Mouse (Mus musculus) heart, adult 2 months (tissue): ENCODE measurements around the gene Frmd5. TPM values are rescaled to one million over a fixed set of nuclear protein-coding genes. Genes with fewer than 3 reads are reported as not detected.

Experiments
- DNase-seq, 2 experiments: peaks; one replicate each; pipeline ENCODE4 v3.0.0; 2021
- H3K27ac ChIP-seq: fragments of 200-600 bp; 2 replicates; pipeline ENCODE4 v1.8.1; 2022
- H3K27me3 ChIP-seq: fragments of 200-500 bp; 2 replicates; pipeline ENCODE4 v1.6.1; 2012; ENCODE audit warnings: mild to moderate bottlenecking, low read length, inconsistent platforms, mixed read lengths; ENCODE audit not compliant: control insufficient read depth, insufficient read depth
- H3K36me3 ChIP-seq: fragments of 200-500 bp; 2 replicates; pipeline ENCODE4 v1.6.1; 2012; ENCODE audit warnings: low read length, inconsistent platforms; ENCODE audit not compliant: control insufficient read depth, insufficient read depth
- H3K4me1 ChIP-seq: fragments of 200-500 bp; 2 replicates; pipeline ENCODE4 v1.6.1; 2011; ENCODE audit warnings: low read length; ENCODE audit not compliant: control insufficient read depth, insufficient read depth
- H3K4me3 ChIP-seq: fragments of 200-600 bp; 2 replicates; pipeline ENCODE4 v1.8.1; 2022
- H3K79me2 ChIP-seq: fragments of 200-500 bp; replicated peaks from 2 replicates; pipeline ENCODE4 v1.6.1; 2012; ENCODE audit warnings: mild to moderate bottlenecking, inconsistent platforms, low read length, moderate library complexity, mixed read lengths; ENCODE audit not compliant: control insufficient read depth, insufficient read depth
- H3K9ac ChIP-seq: fragments of 200-500 bp; 2 replicates; pipeline ENCODE4 v1.6.1; 2012; ENCODE audit warnings: low read depth, mild to moderate bottlenecking, control low read depth, inconsistent platforms, low read length, mixed read lengths
- CTCF ChIP-seq: fragments of 200-600 bp; IDR thresholded peaks from 2 replicates; pipeline ENCODE4 v1.8.1; 2022; ENCODE audit warnings: antibody characterized with exemption, mild to moderate bottlenecking, moderate library complexity
- EP300 ChIP-seq: fragments of 200-500 bp; IDR thresholded peaks from 2 replicates; pipeline ENCODE4 v1.6.1; 2011; ENCODE audit warnings: low read depth, low read length, control low read depth; ENCODE audit not compliant: insufficient read depth
- POLR2A ChIP-seq: fragments of 200-500 bp; IDR thresholded peaks from 2 replicates; pipeline ENCODE4 v1.6.1; 2011; ENCODE audit warnings: mild to moderate bottlenecking, low read depth, low read length, control low read depth; ENCODE audit not compliant: insufficient read depth
- WGBS: fragments of 180-500 bp; shearing (Covaris S2); methylation state at CpG from one replicate; pipeline ENCODE4 v1.1.7; 2018; 5-methylcytosine and 5-hydroxymethylcytosine counted together
- intact Hi-C: fragments of 180-260 bp; cut with DNase I; formaldehyde crosslinking; loops from one replicate; pipeline ENCODE4 v1.15.1; 2025
- polyA plus RNA-seq: library from polyadenylated mRNA; depleted of rRNA; stranded (reverse); fragments of >200 nt; gene quantifications from 2 replicates; pipeline ENCODE4 v1.2.3, GENCODE M21; 2012
- total RNA-seq, 2 experiments: library from RNA; stranded (reverse); gene quantifications; 2 replicates each; pipeline ENCODE4 v1.2.3; 2021

The Frmd5 gene
- total and polyA plus RNA-seq, 3 experiments: 124 to 245 (median 197) TPM

DNA sequence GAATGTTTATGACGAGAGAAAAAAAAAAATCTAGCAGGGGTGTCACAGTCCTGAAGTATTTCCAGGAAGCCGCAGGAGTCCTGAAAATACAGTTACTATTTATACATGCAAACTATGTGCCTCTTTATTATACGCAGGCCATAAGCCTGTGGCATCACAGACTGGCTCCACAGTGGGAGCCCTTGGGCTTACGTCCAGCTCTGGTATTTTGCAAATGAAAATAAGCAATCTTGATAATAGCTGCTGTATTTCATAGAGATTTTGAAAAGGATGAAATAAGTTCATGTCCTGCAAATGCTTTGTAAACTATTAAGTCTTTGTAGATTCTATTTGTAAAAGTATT is 145.8 kb downstream of the Frmd5 start:
- intact Hi-C loops: no loop called here
- H3K79me2 ChIP-seq: no peaks in the 10 kb centered on the region
- DNase-seq: no peak
- H3K4me3 ChIP-seq: no peak overlapping the region
- no peaks in the 10 kb centered on the region for H3K4me1 ChIP-seq
- 61% methylated on average over 4 of the region's 4 CpGs for WGBS
- no peak overlapping the region for H3K9ac ChIP-seq
- H3K27ac ChIP-seq: no peak overlapping the region
- no peaks in the 10 kb centered on the region for H3K36me3 ChIP-seq
- no peaks in the 10 kb centered on the region for H3K27me3 ChIP-seq
- TF ChIP-seq POLR2A (no peak), CTCF (no peak), EP300 (no peak)

DNA sequence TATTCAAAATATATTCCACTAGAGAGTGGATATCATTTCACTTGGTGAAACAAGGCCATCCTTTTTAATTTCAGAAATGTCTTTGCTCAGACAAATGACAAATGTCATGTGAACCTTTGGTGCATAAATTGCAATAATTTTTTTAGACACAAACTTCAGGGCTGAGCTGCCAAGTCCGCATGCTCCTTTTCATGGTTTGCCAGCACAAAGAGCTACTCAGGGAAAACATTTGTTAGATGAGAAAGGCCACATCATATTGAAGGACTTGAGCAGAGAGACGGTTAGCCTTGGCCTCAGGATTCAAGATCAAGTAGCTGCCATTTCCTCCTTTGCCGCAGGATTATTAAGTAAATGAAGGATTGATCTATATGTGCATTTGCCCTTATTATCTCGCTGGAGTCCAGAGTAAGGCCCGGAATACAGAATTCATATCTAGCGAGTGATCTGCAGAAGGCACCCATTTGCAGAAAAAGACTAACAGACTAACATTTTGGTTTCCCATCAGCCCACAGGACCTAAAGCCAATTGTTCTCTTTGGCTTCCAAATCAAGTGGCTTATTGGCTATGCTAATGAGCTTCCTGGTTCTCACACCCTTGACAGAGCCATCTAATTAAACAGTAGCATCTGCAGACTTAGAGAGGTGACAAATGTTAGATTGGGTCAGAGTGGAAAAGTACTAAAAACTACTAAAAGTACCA is 146.3 kb downstream of the Frmd5 start:
- Histone ChIP-seq H3K27me3 (no peaks in the 10 kb centered on the region), H3K79me2 (no peaks in the 10 kb centered on the region), H3K9ac (no peak overlapping the region), H3K4me1 (no peaks in the 10 kb centered on the region), H3K27ac (no peak overlapping the region), H3K4me3 (no peak overlapping the region), H3K36me3 (no peaks in the 10 kb centered on the region)
- no peak for DNase-seq
- no peak for TF ChIP-seq POLR2A
- TF ChIP-seq EP300: no peak
- no peak for TF ChIP-seq CTCF
- 88% methylated on average over 6 of the region's 6 CpGs for WGBS
- intact Hi-C loops: no loop called here

DNA sequence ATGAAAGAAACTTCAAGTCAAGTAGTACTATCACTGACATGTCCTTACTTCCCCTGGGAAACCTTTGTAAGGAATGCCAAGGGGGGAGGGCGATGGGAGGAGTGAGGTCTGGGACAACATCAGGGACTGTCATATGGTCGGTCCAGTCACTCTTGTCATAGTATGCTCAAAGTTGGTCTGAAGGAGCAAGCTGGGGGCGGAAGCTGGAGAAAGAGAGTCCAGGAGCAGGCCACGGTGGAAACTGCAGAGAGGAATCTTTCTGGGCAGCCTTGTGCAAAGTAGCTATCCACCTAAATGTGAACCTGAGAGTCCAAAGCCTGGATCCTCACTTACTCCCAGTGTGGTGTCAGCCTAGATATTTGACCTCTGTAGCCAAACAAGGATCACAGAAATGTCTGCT is 147.5 kb downstream of the Frmd5 start:
- no peaks in the 10 kb centered on the region for H3K27me3 ChIP-seq
- H3K36me3 ChIP-seq: no peaks in the 10 kb centered on the region
- intact Hi-C loops: no loop called here
- TF ChIP-seq CTCF (no peak), POLR2A (no peak), EP300 (no peak)
- WGBS: 72% methylated on average over 4 of the region's 4 CpGs
- H3K4me1 ChIP-seq: no peaks in the 10 kb centered on the region
- no peak for DNase-seq
- no peaks in the 10 kb centered on the region for H3K79me2 ChIP-seq
- H3K9ac ChIP-seq: no peak overlapping the region
- no peak overlapping the region for H3K4me3 ChIP-seq
- no peak overlapping the region for H3K27ac ChIP-seq

DNA sequence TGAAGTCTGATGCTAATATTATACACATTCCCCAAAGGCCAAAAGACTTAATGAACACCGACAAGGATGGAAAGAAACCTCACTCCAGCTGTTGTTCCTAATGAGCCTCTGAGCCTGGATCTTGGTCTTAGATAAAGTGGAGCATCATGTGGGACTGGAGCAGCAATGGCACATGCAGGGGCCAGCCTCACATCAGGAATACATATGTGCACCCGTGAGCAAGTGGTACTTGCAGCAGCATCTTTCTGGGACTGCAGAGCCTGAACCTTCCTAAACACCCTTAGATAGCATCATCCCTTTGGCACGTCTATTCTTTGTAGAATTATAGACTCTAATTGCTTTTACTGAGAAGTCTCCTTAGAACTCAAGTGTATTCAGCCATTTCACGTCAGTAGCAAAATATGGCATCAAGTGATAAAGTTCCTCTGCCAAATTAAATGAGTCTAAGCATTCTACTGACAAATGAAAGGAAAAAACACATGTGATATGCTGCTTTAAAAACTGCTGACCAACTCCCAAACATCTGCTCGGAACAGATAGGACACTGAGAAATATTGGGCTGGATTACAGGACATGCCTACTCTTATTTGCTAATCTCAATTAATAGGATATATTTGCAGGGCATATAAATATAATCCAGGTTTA is 148.6 kb downstream of the Frmd5 start:
- intact Hi-C loops: no loop called here
- H3K27me3 ChIP-seq: no peaks in the 10 kb centered on the region
- WGBS: 77% methylated on average over 5 of the region's 5 CpGs
- no peak overlapping the region for H3K27ac ChIP-seq
- DNase-seq: no peak
- TF ChIP-seq EP300 (no peak), CTCF (no peak), POLR2A (no peak)
- no peaks in the 10 kb centered on the region for H3K79me2 ChIP-seq
- no peak overlapping the region for H3K9ac ChIP-seq
- H3K4me3 ChIP-seq: no peak overlapping the region
- H3K4me1 ChIP-seq: no peaks in the 10 kb centered on the region
- no peaks in the 10 kb centered on the region for H3K36me3 ChIP-seq

DNA sequence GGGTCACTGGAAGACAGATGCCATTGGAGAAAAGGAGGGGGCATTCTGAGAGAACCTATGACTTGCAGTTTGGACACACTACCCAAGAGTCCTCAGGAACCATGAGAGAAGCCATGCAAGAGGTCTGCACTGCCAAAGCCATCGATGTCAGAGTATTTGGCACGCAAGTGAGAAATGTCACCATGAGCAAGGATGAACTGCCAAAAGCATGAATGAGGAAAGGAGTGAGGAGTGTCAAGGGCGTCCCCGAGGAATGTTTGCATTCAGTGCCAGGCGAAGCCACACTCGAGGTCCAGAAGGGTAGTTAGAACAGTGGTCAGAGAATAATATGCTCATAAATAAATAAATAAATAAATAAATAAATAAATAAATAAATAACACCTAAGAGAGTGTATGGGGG is 150.9 kb downstream of the Frmd5 start:
- WGBS: 65% methylated on average over 6 of the region's 6 CpGs
- peak in 1 of 2 experiments; percentile 50 for DNase-seq
- intact Hi-C loops: no loop called here

DNA sequence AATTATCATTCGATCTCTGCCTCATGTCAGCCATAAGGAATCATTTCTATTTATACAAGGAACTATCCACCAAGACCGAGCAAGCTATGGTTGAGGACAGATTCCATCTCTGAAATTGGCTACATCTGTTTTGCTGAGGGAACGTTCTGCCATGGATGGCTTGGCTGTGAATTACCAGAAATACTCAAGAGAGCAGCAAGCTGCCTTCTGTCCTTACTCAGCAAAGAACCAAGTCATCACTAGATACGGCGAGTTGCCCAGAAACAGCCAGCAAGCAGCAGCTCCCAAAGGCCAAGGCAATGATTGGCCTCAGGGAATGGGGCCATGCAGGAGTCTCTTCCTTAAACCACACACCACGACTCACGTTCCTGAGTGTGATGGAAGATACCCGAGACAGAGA is 151.8 kb downstream of the Frmd5 start:
- no peaks in the 10 kb centered on the region for H3K79me2 ChIP-seq
- H3K27ac ChIP-seq: no peak overlapping the region
- 70% methylated on average over 8 of the region's 8 CpGs for WGBS
- no peaks in the 10 kb centered on the region for H3K4me1 ChIP-seq
- no peak overlapping the region for H3K9ac ChIP-seq
- no peak overlapping the region for H3K4me3 ChIP-seq
- intact Hi-C loops: no loop called here
- TF ChIP-seq CTCF: no peak
- no peak for TF ChIP-seq EP300
- TF ChIP-seq POLR2A: no peak
- peak in 1 of 2 experiments; percentile 29 for DNase-seq
- H3K27me3 ChIP-seq: no peaks in the 10 kb centered on the region
- no peaks in the 10 kb centered on the region for H3K36me3 ChIP-seq

More for the DNA sequence above, 150.9 kb downstream of the Frmd5 start:
- Histone ChIP-seq H3K9ac (no peak overlapping the region), H3K4me1 (no peaks in the 10 kb centered on the region), H3K27ac (no peak overlapping the region), H3K36me3 (no peaks in the 10 kb centered on the region), H3K79me2 (no peaks in the 10 kb centered on the region), H3K4me3 (no peak overlapping the region), H3K27me3 (no peaks in the 10 kb centered on the region)
- TF ChIP-seq CTCF: no peak
- no peak for TF ChIP-seq POLR2A
- 0 out of 2 replicates have a peak, but pooled peaks have one; percentile 50 for TF ChIP-seq EP300
